Mouse (Mus musculus) frontal cortex, postnatal 14 days (tissue): Measurements from ENCODE around the gene Nfib.

ENCODE experiments used
- DNase-seq, 2 experiments: peaks; one replicate each; pipeline ENCODE4 v3.0.0; 2022; ENCODE audit warnings: low spot score in 2 of 2

Nfib gene

DNA sequence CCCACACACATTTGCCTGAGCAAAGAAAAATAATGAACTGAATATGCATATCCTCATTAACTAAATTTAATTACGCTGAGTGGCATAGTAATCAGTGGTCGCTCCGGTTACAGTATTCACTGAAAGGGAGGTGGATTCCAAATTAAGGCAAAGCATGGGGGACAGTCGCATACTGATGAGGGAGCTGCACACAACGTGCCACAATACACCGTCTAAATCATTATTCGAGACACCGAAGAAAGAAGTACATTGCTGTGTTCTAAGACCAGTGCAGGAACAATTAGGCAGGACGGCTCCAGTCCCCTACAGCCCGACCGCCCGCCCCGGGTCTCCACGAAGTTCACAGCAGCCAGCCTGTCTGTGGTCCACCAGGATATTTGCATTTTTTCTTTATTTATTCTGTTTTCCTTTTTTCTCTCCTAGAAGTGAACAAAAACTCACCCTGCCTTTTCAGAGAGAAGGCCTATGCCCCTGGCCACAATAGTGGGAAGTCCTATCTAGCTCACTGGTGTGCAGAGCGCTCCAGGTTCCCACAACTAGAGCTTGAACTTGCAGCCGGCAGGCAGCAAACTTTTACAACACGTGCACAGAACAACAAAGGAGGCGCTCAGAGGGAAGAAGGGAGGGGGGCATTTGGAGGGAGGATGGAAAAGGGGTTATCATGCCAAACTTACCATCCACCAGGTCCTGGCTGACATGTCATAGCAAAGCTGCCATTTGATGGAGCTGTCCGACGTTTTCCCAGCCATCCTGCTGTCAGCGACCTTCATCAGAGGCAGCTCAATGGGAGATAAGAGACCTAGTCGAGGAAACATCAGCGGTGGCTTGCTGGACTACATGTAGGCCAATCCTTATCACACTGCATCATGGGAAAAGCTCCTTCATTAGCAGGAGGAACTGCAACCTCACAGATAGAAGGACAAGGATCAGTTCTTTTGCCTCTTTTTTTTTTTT lies at the start of gene Nfib:
TSS of gene Nfib (minus strand) at position 910 of the 954 bp plus-strand sequence.
- no peak for DNase-seq

DNA sequence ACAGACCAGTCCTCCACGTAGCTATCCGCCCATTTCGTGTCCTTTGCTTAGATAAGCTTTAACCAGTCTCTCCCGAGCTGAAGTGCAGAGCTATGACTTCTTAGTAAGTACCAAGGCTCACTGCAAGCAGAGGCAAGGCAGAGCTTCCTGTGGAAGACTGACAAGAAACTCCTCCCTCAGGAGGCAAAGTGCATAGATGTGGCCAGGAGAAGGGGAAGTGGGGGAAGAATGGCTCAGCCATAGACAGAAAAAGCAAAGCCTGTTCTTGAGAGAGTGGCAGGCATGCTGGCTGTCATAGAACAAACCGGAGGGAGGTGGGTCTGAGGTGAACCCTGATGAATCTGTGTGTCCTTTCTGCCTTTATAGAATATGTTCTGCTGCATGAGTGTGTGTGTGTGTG lies 30.2 kb upstream of the Nfib start:
- no peak for DNase-seq

DNA sequence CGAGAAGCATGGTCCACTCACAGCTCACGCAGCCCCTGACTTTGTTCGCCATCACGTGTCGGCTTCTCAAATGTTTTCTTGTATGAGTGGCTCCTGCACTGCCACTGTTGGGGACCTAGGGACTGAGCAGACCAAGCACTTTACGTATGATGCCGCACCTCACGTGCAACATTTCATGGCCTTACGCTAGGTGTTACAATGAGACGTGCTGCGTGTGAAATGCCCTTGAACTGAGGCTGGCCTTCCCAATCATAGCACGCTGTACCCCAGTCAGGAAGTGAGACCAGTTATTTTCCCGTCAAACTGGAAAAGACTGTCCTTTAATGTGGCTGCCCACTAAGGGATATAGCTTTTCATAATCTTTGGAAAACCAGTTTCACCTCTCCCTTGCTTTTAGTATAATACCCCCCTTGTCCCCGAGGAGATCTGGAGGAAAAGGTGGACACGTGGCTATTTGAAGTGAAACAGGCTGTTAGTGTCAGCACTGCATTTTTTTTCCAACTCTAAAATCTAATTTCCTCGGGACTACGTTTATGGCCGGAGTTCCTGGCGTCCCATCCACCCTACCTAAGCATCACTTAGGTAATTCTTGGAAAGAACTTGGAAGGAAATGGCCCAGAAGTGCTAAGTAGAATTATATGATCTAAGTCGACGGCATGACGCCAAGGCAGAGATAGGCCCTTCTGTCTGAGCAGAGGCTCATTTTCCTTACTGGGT lies 29.4 kb upstream of the Nfib start:
- DNase-seq = no peak

DNA sequence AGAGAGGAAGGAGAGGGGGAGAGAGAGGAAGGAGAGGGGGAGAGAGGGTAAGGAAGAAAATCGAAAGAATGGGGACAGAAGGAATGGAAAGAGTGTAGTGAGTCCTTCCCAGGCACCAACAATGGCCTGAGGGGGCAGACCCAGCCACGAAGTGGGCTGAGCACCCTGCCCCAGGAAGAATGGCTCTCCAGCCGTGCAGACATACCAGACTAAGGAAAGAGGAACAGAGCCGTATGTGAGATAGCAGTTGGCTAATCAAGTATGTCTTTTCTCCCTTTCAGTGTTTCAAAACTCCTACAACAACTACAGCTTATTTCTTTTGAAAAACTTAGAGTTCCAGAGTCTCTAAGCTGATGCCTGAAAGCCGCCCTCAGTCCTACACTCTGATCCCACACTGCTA lies 28.8 kb upstream of the Nfib start:
- DNase-seq = no peak

DNA sequence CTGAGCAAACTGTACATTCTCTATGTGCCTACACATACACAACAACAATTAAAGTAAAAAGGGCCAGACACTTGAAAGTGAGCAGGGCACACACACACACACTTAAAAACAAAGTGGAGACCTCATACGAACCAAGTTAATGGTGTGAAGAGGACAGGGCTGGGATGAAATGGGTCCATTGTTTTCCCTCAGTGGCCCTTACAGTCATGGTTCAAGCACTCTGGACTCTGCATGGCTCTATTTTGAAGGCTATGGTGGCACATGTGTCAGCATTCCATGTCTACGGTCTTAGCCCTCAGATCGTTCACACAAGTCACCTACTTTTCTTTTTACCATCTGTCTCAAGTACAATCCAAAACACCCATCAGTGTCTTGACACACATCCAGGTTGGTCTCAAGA lies 28.1 kb upstream of the Nfib start:
- DNase-seq = no peak

DNA sequence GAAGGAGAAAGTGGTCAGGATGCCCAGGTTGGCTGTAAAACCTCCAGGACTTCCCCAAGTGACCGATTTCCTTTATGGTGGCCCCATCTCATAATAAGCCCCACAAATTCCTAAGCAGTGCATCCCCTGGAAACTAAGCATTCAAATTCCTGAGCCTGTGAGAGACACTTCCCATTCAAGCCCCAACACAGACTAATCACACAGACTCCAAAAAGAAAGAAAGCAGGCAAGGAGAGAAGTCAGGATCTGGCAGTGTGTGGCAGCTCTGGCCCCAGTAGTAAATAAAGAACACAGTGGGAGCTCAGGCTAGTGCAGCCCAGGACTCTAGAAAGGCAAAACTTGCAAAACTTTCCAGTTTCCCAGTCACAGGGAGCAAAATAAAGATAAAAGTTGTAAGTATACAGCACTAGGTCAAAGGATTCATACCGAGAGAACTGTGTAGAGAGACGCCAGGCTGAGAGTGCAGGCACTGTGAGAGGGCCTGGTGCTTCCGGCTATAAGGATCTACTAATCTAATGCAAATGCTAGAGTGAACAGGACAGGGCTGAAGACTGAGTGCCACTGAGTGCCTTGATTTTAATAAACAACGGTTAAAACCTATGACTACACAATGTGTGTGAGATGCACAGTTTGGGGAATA lies 24.8 kb upstream of the Nfib start:
- DNase-seq = no peak

DNA sequence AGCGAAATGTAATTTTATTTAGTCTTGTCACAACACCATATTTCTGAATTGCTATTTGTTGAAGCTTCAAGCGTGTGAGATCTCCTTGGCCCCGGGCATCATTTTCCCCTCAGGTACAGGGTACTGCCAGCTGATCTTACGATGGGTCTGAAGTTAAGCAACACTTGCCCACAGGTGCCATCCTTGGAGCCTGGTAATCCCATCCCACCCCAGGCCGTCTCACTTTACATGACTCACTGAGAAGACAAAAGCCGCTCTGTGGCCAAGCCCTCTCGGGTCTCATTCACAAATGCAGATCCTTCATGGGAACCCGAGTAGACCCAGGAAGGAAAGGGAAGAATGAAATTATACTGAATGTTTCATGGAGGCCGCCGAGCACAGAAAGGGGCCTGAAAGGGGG lies 18.5 kb upstream of the Nfib start:
- DNase-seq = no peak

DNA sequence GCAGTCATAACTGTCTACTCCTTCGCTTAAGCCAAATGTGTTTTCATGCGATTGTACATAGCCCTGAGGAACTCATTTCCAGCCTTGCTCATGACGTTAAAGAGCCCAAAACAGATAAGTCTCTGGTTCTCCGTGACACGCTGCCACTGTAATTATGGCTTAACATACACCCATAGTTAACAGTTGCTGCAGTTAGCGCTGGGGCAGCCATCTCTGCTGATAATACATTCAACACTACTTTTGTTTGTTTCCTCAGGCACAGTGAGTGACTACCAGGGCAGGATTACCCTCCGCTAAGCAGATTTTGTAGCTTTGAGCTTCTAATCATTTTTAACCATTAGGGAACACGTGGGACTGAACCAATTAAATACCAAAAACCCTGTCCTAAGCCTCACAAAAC lies 17.5 kb upstream of the Nfib start:
- no peak for DNase-seq

DNA sequence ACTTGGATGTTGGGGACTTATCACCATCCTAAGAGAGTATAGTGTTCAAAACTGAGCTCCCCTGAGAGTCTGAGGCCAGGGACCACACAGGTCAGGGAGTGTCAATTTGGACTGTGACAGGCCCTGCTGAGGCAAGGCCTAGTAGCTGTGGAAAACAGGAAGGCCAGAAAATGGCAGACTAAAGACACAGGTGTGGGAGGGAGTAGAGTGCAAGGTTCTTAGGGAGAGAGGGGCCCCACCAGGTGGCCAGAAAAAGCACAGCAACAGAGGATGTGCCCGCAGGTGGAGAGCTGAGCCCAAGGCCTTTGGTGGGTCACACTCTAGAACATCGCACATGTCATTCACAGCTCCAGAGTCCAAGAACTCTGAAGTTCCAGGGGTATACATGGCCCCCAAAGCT lies 10.3 kb upstream of the Nfib start:
- DNase-seq = no peak

DNA sequence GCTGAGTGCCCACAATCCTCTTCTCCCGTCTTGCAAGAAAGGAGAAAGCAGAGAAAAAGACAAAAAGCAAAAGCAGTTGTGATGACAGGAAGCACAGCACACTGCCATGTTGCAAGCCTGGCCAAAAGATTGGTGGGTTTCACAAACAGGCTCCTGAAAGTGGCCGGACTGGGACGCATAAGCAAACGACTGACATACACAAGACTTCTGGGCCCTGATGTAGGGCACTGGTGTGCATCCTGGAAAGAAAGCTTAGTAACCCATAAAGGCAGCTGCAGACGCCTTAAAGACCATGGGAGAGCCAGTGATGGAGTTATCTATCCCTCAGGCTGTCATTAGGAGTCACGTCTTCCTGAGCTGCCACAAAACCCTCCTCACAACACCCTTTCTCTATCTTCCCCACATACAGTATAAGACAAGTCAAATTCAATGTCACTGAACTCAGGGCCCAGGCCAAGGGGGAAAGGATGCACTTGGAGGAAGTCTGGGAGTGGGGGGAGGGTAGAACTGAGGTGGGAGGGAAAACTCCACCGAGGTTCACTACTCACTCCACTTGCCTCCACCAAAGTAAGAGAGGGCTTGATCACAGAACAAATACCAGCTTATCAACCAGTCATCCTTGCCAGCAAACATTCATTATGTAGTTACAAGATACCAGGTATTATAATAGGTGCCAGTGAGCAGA lies 6.2 kb upstream of the Nfib start:
- DNase-seq = no peak

DNA sequence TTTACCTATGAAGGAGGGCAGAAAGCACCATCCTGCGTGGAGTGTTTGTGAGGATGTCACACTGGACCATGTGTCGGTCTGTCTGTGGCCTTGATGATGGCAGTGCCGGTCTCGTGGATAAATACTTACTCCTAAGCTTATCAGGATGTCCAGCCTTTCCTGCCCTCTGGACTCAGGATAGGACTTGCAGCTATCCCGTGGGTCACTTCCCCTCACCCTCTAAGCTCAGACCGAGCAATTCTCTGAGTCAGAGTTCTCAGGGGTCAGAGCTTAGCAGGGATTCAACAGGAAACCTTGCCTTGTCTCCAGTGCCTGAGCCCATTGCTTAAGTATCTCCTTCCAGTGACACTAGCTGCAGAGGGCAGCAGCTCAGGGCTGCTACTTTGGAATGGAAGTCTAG lies 4.1 kb upstream of the Nfib start:
- DNase-seq = no peak

DNA sequence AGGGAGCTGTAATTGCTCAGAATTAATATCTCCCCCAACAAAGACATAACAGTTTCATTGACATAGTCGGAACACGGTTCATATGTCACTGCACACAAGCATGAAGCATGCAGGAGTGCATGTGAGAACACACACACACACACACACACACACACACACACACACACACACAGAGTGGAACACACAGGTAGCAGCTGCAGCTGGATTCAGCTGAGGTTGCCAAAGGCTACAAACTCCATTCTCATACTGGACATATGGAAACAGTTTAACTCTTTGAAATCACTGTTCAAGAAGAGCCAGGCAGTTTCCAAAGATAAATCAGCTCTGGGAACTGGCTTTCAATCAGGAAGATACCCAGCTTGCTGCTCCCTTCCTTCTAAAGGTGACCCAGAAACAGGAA lies 462 bp upstream of the Nfib start:
- DNase-seq = no peak

DNA sequence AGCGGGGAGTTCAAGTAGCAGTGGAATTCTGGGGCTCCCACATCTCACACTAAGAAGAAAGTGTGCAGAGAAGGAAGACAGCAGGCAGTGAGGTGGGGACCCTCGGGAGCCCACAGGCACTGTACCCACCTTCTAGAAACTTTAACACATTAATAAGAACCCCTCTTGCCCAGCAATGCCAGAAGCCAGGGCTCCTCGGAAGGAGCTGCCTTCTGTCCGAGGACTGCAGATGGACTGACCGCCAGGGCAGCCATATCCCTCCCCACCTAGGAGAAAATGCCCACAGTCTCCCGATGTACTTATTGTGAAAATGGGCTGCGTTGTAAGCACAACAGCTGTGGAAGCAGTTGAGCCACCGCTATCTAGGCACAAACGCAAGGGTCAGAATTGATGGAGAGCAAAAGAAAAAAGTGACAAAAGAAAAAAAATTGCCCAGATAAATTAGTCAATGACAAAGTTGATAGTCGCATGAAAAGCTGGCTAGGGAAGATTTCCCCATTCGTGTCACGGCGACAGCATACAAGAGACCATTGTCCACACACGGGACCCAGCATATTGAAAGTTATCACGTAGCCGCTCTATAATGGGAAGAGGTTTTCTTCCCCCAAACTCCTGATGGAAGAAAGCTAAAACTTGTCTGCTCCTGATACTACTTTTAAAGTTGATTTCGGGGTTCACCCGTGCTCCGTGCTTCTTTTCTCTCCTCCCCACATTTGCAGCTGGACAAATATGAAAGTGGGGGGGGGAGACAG lies 1.3 kb downstream of the Nfib start:
- DNase-seq = no peak

DNA sequence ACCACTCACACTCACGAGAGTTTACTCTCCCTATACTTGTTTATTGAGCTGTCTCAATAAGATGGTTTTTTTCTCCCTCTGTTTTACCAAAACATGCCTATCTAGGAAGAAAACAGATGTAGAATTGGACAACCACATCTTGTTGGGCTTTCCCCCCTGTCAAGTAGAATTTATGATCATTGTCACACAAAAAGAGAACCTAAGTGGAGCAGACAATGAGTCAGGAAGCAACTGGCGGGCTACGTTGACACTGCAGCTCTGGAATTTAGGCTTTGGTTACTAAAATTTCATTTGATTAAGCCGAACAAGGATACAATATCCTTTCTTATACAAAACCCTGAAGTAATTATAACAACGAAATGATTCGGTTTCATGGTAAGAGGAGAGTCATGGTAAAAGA lies 2.7 kb downstream of the Nfib start:
- DNase-seq = no peak

DNA sequence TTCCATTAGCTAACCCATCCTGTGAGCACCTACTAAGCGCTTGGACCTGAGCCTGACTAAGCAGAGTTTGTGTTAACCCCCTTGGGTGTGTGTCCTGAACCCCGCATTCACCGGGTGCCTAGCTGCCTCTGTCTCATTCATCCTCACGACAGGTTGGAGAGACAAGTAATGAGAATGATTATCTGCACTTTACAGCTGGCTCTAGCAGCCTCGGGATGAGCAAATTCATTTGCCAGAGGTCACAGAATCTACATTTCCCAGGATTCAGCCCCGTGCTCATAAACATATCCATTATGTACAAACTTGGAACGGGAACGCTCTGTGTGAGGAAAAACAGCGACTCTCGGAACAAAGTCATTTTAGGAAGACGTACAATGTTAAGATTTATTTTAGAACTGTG lies 6.0 kb downstream of the Nfib start:
- no peak for DNase-seq

DNA sequence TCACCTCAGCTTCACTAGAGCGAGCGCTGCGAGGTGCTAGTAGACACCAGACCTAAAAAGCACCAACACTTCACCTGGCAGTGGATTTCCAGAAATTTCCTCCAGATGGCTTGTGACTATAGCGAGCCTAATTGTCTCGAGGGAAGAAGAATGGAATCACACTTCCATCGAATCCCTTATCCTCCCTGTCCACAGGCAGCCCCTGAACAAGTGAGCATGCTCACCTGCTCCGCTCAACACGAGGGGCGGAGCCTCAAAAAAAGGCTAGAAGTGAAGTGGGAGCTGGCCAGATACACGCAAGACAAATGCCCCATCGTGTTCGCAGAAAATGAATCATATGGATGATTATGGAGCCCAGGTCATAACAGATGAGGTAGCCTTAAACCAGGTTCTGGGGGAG lies 6.9 kb downstream of the Nfib start:
- DNase-seq = no peak

DNA sequence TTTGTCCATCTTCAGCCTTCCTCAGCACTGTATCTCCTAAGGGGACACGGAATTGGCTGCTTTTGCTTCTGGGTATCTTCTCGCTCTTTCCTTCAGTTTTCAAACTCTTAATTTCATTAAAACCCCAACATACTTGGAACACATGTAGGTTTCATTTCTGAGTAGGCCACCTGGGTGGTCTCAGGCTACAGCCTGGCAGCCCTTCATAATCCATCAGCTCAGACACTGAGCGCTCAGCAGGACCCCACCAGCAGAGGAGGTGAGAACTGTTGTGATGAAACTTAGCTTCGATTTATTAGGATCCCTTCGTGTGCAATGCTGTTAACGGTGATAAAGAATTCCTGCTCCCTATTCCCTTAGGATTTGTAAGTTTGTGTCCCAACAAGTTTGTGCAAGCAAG lies 8.4 kb downstream of the Nfib start:
- no peak for DNase-seq

DNA sequence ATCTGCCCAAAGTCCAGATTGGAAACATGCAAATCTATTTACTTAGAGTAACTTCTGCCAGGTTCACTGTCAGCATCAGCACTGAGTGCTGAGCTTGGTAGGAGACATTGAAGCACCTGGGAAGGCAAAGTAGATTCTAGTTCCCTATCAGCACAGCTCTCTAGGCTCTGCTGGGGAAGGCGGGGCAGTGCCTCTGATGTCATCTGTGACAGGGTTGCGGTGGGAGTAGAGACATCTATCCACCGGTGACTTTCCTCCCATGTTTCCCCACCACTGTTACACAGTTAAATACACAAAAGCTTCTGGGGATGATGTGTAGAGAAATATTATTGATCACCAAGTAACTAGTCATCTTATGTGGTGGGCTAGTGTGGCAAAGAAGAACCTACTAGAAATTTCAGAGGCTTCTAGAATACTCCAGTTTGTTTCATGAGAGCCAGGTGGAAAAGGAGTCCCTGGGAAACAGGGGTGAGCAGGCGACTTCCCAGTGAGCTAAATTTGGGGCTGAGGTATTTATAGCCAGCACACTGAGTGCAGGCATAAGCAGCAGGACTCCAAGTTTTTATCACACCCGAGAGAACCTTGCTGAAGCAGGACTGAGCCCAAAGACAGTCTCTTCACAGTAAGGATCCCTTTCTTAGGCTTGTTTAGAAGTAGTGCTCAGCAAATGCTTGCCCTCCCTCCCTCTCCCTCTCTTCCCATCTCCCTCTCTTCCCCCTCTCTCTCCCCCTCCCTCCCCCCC lies 9.6 kb downstream of the Nfib start:
- DNase-seq = no peak

DNA sequence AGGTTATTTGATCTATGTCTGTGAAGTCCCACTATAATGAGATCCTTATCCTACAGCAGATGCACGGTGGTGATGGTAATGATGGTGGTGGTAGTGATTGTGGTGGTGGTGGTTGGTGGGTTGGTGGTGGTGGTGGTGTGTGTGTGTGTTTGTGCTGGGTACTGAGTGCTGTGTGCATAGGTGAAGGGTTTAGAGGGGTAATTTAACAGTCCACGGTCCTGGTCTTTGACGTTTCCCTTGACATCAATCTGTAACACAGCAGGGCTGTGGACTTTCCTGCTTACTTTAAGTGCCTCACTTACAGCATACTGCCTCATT lies 13.6 kb downstream of the Nfib start:
- no peak for DNase-seq

DNA sequence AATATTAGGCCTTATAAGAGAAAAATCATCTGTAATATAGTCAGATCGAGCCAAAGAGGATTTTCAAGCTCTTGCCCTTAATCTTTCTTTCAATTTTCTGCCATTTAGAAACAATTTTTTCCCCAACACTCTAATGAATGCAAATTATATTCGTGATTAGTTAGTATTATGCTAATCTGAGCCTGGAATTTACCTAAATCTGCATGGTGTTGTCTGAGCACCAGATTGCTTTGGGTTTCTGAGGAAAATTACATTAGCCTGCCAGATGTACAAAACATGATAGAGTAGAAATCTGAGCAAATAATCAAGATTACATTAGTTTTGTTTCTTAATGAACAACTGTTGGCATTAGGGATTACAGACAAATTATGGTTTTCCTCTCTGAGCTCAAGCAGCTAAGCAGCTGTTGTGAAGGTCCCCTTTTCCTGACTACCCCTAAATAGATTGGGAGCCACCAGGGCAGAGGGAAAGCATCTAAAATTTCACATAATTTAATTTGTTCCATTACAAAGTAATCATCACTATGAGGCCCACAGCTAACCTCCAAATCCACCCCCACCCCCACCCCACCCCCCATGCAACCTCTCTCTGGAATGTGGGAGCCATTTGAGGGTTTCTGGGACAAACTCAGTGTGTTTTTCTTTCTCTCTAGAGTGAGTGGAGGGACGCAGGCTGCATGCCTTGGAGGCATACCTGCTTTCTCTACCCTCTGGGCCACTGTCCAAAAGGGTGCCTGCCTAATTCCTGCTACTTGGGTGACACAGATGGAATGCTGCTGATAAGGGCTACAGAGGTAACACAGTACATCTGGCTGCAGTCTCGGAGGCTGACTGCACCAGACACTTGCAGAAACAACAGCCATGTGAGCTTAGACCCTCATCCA lies 14.2 kb downstream of the Nfib start:
- DNase-seq = no peak
